Mouse (Mus musculus) testis, adult 2 months (tissue): ENCODE measurements around the gene Lypd9.

ENCODE experiments used
- CTCF ChIP-seq: fragments of 200-500 bp; IDR thresholded peaks from 2 replicates; pipeline ENCODE4 v1.5.1; 2012; ENCODE audit warnings: low read depth, mild to moderate bottlenecking, inconsistent platforms, low read length, moderate library complexity; ENCODE audit not compliant: control insufficient read depth, insufficient read depth, insufficient replicate concordance
- POLR2A ChIP-seq: fragments of 200-500 bp; IDR thresholded peaks from 2 replicates; pipeline ENCODE4 v1.6.1; 2012; ENCODE audit warnings: low read depth, mild to moderate bottlenecking, inconsistent platforms, low read length, moderate library complexity; ENCODE audit not compliant: control insufficient read depth

GRCm38 (mm10) chr11:58432259-58432658, 20.5 kb downstream of the Lypd9 start, which contains the start of gene Gm12253:
- TF ChIP-seq CTCF (no peak), POLR2A (no peak)
